Mouse (Mus musculus) lung, adult 2 months (tissue): ENCODE data around the gene Pnmt.

Source experiments
- CTCF ChIP-seq: fragments of 200-500 bp; IDR thresholded peaks from 2 replicates; pipeline ENCODE4 v1.5.1; 2011; ENCODE audit warnings: mild to moderate bottlenecking, low read length, control low read depth; ENCODE audit not compliant: insufficient read depth
- POLR2A ChIP-seq: fragments of 200-500 bp; IDR thresholded peaks from 2 replicates; pipeline ENCODE4 v1.6.1; 2011; ENCODE audit warnings: low read depth, mild to moderate bottlenecking, control low read depth, low read length, borderline replicate concordance; ENCODE audit errors: extremely low read depth

DNA sequence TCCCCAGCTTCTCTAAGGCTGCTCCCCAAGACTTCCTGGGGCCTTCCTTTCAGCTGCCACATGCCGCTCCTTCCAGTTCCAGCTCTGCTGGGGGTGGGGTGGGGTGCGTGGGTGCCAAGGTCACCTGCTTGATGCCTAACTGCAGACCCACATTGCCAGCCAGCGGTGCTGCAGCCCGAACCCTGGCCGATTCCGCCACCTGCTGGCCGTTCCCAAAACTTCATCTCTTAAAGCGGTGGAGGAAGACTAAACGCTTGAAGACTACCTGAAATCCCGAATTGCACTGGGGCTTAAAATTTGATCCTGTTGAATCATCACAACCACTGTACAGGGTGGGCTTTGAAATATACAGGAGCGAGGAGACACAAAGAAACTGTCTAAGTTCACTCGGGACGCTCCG is 41.0 kb upstream of the Pnmt start:
- TF ChIP-seq CTCF (peak; percentile 72), POLR2A (no peak)
